In the genomic region with DNA sequence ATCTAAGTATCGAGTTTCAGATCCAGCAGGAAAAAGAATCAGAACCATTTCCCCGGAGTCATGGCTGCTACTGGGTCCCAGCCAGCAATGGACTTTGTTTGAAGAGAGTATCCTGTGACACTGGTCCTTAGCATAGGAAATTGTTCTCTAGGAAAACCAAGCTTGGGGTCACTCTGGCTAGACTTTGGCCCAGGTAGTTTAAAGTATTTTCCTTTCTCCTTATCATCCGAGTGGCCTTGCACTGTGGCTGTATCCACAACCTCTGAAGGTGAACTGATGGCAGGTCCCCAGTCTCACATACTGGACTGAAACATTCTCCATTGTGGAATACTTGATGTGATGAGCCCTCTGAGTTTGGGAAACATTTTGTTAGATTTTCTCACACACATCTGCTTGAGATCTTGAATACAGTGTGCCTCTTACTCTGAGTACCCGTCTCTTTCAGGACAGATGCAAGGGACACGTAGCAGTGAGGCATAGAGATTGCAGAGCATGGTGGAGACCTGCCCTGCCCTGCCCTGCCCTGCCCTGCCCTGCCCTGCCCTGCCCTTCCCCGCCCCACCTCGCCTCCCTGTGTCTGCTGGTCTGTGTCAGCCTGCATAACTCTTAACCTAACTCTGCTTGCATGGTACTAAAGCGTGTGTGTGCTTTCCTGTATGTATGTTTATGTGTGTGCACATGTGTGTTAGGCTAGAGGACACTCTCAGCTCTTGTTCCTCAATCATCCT, we compare ENCODE assay signal across 15 mouse cellular contexts.
"Had no signal": no experiment of that assay in that cellular context is flagged by ENCODE, and none has a peak within 500 bp of the region (broad histone marks: within the 10 kb centered on the region; RNA-seq: fewer than 3 reads in every experiment).

No protein-coding gene starts in this region.

- H3K4me3 ChIP-seq: layer of hippocampus, adult 2 months; limb, embryonic 10.5 days; midbrain, embryonic 10.5 days; myocyte; neural tube, embryonic 15.5 days had no signal

- H3K4me1 ChIP-seq: limb, embryonic 10.5 days; midbrain, embryonic 10.5 days; neural tube, embryonic 15.5 days had no signal

- H3K27ac ChIP-seq: hindbrain, postnatal 0 days; layer of hippocampus, adult 2 months; limb, embryonic 10.5 days; midbrain, embryonic 10.5 days; neural tube, embryonic 15.5 days had no signal

- H3K4me2 ChIP-seq: neural tube, embryonic 15.5 days had no signal

- DNase-seq: kidney, adult 18-20 months; kidney, postnatal 10 days; kidney, postnatal 4 days; lung, adult 18-20 months; midbrain, embryonic 14.5 days; retina, postnatal 1 day; right cerebral cortex, postnatal 4 days; thymus, adult 2 months; thymus, postnatal 25 days had no signal

- H3K9me3 ChIP-seq: limb, embryonic 10.5 days; midbrain, embryonic 10.5 days; neural tube, embryonic 15.5 days had no signal

- ATAC-seq: hindbrain, postnatal 0 days had no signal

- H3K9ac ChIP-seq: neural tube, embryonic 15.5 days had no signal

- H3K27me3 ChIP-seq: neural tube, embryonic 15.5 days had no signal
